Mouse (Mus musculus): ENCODE measurements at regions not wholly inside any gene's neighbourhood (a gene's known extent, or its start where the extent isn't known, plus 50 kb on each side); places are given as distances from the start of the nearest gene placed in this dataset.

DNA sequence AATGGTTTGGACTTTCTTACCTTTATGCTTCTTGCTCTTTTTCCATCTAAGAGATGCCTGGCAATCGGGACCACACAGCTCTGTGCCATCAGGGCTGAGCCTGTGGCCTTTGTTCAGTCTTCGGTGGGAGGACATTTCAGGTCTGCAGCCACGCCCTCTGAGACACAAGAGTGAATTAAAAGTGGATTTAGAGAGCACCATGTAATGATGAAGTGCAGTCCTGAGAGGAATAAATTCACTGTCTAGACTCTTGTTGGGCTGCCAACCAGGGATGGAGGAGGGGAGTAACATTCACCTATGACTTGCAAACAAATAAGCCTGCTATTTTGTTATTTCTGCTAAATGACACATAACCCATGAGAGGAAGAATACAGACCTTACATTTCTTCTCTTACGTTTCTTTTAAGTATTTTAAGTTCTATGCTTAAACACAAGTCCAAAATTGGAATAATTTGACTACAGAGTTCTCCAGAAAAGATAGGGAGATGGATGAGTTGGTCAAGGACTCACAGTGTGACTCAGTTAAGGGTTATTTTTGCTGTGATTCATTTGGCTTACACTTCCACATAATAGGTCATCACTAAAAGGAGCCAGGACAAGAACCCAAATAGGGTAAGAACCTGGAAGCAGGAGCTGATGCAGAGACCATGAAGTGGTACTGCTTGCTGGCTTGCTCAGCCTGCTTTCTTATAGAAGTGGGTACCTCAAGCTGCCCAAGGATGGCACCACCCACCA is 484.3 kb downstream of the Nuf2 start:
- TF ChIP-seq ZNF384 (IDR thresholded peaks at IDR 0.05; ENCODE audit: low read depth, low read length): no peak
- TF ChIP-seq CTCF (IDR thresholded peaks at IDR 0.05 in 2 of 3, conservative IDR thresholded peaks at IDR 0.05 in 1 of 3; ENCODE audit: control insufficient read depth in 1 of 3, insufficient read depth in 1 of 3, low read depth in 2 of 3, low read length in 3 of 3, poor library complexity in 1 of 3, severe bottlenecking in 1 of 3): no peak
- no peak for TF ChIP-seq POLR2A (IDR thresholded peaks at IDR 0.05; ENCODE audit: control insufficient read depth in 1 of 2, insufficient read depth in 1 of 2, low read depth in 1 of 2, low read length in 2 of 2, poor library complexity in 1 of 2)
- TF ChIP-seq HCFC1 (IDR thresholded peaks at IDR 0.05; ENCODE audit: low read depth, low read length): no peak
- no peak for TF ChIP-seq RAD21 (IDR thresholded peaks at IDR 0.05; ENCODE audit: low read depth, low read length)
- no peak for TF ChIP-seq EP300 (IDR thresholded peaks at IDR 0.05; ENCODE audit: low read depth in 1 of 2, low read length in 2 of 2)
- no peak for TF ChIP-seq RCOR1 (IDR thresholded peaks at IDR 0.05; ENCODE audit: low read depth, low read length)

All from MEL (cell line).